Mouse (Mus musculus) olfactory bulb, adult 2 months (tissue): ENCODE measurements at regions not wholly inside any gene's neighbourhood (a gene's known extent, or its start where the extent isn't known, plus 50 kb on each side); places are given as distances from the start of the nearest gene placed in this dataset.

Experiments used
- CTCF ChIP-seq: fragments of 200-500 bp; IDR thresholded peaks from 2 replicates; pipeline ENCODE4 v1.5.1; 2012; ENCODE audit warnings: low read depth, mild to moderate bottlenecking, low read length, moderate library complexity; ENCODE audit not compliant: insufficient read depth
- POLR2A ChIP-seq: fragments of 200-500 bp; IDR thresholded peaks from 2 replicates; pipeline ENCODE4 v1.6.1; 2012; ENCODE audit warnings: mild to moderate bottlenecking, low read depth, low read length, moderate library complexity; ENCODE audit not compliant: insufficient read depth

GRCm38 (mm10) chr4:140403128-140403527 lies 156.5 kb upstream of the Igsf21 start:
- TF ChIP-seq CTCF (no peak), POLR2A (no peak)
